Mouse (Mus musculus) myocyte (in vitro differentiated cells): ENCODE results near the gene Klhl12. TPM values are rescaled to one million over a fixed set of nuclear protein-coding genes. Genes with fewer than 3 reads are reported as not detected.
A peak's percentile ranks its signal among the peaks of the same experiment; 100 is the strongest.

Experiments
- H3K27me3 ChIP-seq: one replicate; pipeline ENCODE4 v1.6.1; 2011; ENCODE audit not compliant: control insufficient read depth, insufficient read depth, insufficient read length
- H3K36me3 ChIP-seq: one replicate; pipeline ENCODE4 v1.6.1; 2011; ENCODE audit not compliant: control insufficient read depth, insufficient read depth
- H3K4me2 ChIP-seq: one replicate; pipeline ENCODE4 v1.6.1; 2011; ENCODE audit warnings: low read depth, control low read depth
- H3K4me3 ChIP-seq: one replicate; pipeline ENCODE4 v1.5.1; 2011; ENCODE audit warnings: mild to moderate bottlenecking, control low read depth, moderate library complexity
- H3K79me2 ChIP-seq: one replicate; pipeline ENCODE4 v1.6.1; 2011; ENCODE audit not compliant: control insufficient read depth, insufficient read depth
- H3ac ChIP-seq: one replicate; pipeline ENCODE4 v1.6.1; 2011; ENCODE audit not compliant: control insufficient read depth, insufficient read length
- CEBPB ChIP-seq: IDR thresholded peaks from 2 replicates; pipeline ENCODE4 v1.6.1; 2011; ENCODE audit warnings: mild to moderate bottlenecking, moderate library complexity; ENCODE audit not compliant: poor library complexity, insufficient read depth, severe bottlenecking
- E2F4 ChIP-seq: IDR thresholded peaks from one replicate; pipeline ENCODE4 v1.6.1; 2011; ENCODE audit warnings: mild to moderate bottlenecking, control low read depth, moderate library complexity; ENCODE audit not compliant: insufficient read depth
- MAX ChIP-seq: IDR thresholded peaks from one replicate; pipeline ENCODE4 v1.6.1; 2011; ENCODE audit warnings: low read depth, mild to moderate bottlenecking, control low read depth
- MYOD1 ChIP-seq, 3 experiments: IDR thresholded peaks; one replicate each; pipeline ENCODE4 v1.6.1; 2011; ENCODE audit warnings: control low read depth in 2 of 3, low read depth in 2 of 3, mild to moderate bottlenecking in 2 of 3, moderate library complexity in 1 of 3; ENCODE audit not compliant: insufficient read length in 2 of 3, control insufficient read depth in 1 of 3
- MYOG ChIP-seq, 3 experiments: IDR thresholded peaks; one replicate each; pipeline ENCODE4 v1.6.1; 2011; ENCODE audit warnings: control low read depth in 2 of 3, low read depth in 2 of 3, mild to moderate bottlenecking in 2 of 3; ENCODE audit not compliant: insufficient read length in 2 of 3, control insufficient read depth in 1 of 3, insufficient read depth in 1 of 3
- POLR2A ChIP-seq: IDR thresholded peaks from one replicate; pipeline ENCODE4 v1.6.1; 2011; ENCODE audit warnings: low read depth, mild to moderate bottlenecking, control low read depth, moderate library complexity; ENCODE audit not compliant: insufficient read length
- POLR2AphosphoS2 ChIP-seq: IDR thresholded peaks from one replicate; pipeline ENCODE4 v1.6.1; 2011; ENCODE audit warnings: low read depth, control low read depth; ENCODE audit not compliant: insufficient read length
- REST ChIP-seq: IDR thresholded peaks from one replicate; pipeline ENCODE4 v1.6.1; 2011; ENCODE audit warnings: mild to moderate bottlenecking, control low read depth, moderate library complexity; ENCODE audit not compliant: insufficient read depth, insufficient read length
- SRF ChIP-seq: IDR thresholded peaks from one replicate; pipeline ENCODE4 v1.6.1; 2011; ENCODE audit warnings: low read depth; ENCODE audit not compliant: control insufficient read depth, insufficient read length
- TCF12 ChIP-seq: IDR thresholded peaks from one replicate; pipeline ENCODE4 v1.6.1; 2011; ENCODE audit warnings: mild to moderate bottlenecking, control low read depth; ENCODE audit not compliant: poor library complexity, insufficient read depth, severe bottlenecking
- TCF3 ChIP-seq: IDR thresholded peaks from one replicate; pipeline ENCODE4 v1.6.1; 2011; ENCODE audit warnings: low read depth, control low read depth; ENCODE audit not compliant: insufficient read length
- USF1 ChIP-seq: IDR thresholded peaks from one replicate; pipeline ENCODE4 v1.6.1; 2011; ENCODE audit warnings: low read depth, mild to moderate bottlenecking, control low read depth, moderate library complexity
- polyA plus RNA-seq: library from polyadenylated mRNA; unstranded; fragments of >200 nt; fragmentation: generic; extraction: Trizol; gene quantifications from one replicate; pipeline ENCODE4 v1.2.1, GENCODE M21; 2012; ENCODE audit warnings: missing spikeins

The Klhl12 gene
- polyA plus RNA-seq, 1 experiment: 11.3 TPM

- peaks cover 71% of the 10 kb centered on the region for H3K79me2 ChIP-seq
- H3K4me3 ChIP-seq: no peak overlapping the region
- H3K36me3 ChIP-seq: peaks cover 13% of the 10 kb centered on the region
- no peaks in the 10 kb centered on the region for H3K27me3 ChIP-seq
- H3K4me2 ChIP-seq: peak overlapping the region; percentile 34
- TF ChIP-seq CEBPB (no peak), MYOG (IDR thresholded peaks at IDR 0.05; ENCODE audit: control insufficient read depth in 1 of 3, insufficient read depth in 1 of 3, insufficient read length in 2 of 3, low read depth in 2 of 3) (no peak), TCF3 (no peak), TCF12 (no peak), USF1 (no peak), MYOD1 (IDR thresholded peaks at IDR 0.05; ENCODE audit: control insufficient read depth in 1 of 3, insufficient read length in 2 of 3, low read depth in 2 of 3) (no peak), SRF (no peak), E2F4 (no peak), REST (no peak), POLR2AphosphoS2 (no peak), MAX (no peak), POLR2A (no peak)
- H3ac ChIP-seq: no peak overlapping the region
Measured at GRCm38 (mm10) chr1:134419751-134420458, 35.4 kb upstream of the Klhl12 start.

- Histone ChIP-seq H3K79me2 (peaks cover 37% of the 10 kb centered on the region), H3ac (no peak overlapping the region), H3K4me2 (no peak overlapping the region), H3K27me3 (no peaks in the 10 kb centered on the region), H3K36me3 (peaks cover 48% of the 10 kb centered on the region), H3K4me3 (no peak overlapping the region)
- TF ChIP-seq TCF12: no peak
- no peak for TF ChIP-seq USF1
- no peak for TF ChIP-seq MYOG (IDR thresholded peaks at IDR 0.05; ENCODE audit: control insufficient read depth in 1 of 3, insufficient read depth in 1 of 3, insufficient read length in 2 of 3, low read depth in 2 of 3)
- TF ChIP-seq POLR2A: no peak
- no peak for TF ChIP-seq POLR2AphosphoS2
- no peak for TF ChIP-seq MAX
- TF ChIP-seq MYOD1 (IDR thresholded peaks at IDR 0.05; ENCODE audit: control insufficient read depth in 1 of 3, insufficient read length in 2 of 3, low read depth in 2 of 3): no peak
- no peak for TF ChIP-seq E2F4
- TF ChIP-seq SRF: no peak
- no peak for TF ChIP-seq TCF3
- TF ChIP-seq CEBPB: no peak
- TF ChIP-seq REST: no peak
Measured at GRCm38 (mm10) chr1:134423911-134424310, 31.4 kb upstream of the Klhl12 start.

GRCm38 (mm10) chr1:134426289-134426688 lies 29.0 kb upstream of the Klhl12 start:
- Histone ChIP-seq H3K4me3 (no peak overlapping the region), H3K79me2 (peaks cover 13% of the 10 kb centered on the region), H3ac (no peak overlapping the region), H3K4me2 (no peak overlapping the region), H3K36me3 (peaks cover 65% of the 10 kb centered on the region), H3K27me3 (no peaks in the 10 kb centered on the region)
- TF ChIP-seq POLR2AphosphoS2 (no peak), MAX (no peak), TCF12 (no peak), MYOG (IDR thresholded peaks at IDR 0.05; ENCODE audit: control insufficient read depth in 1 of 3, insufficient read depth in 1 of 3, insufficient read length in 2 of 3, low read depth in 2 of 3) (no peak), MYOD1 (IDR thresholded peaks at IDR 0.05; ENCODE audit: control insufficient read depth in 1 of 3, insufficient read length in 2 of 3, low read depth in 2 of 3) (no peak), USF1 (no peak), SRF (no peak), POLR2A (no peak), E2F4 (no peak), TCF3 (no peak), CEBPB (no peak), REST (no peak)

- Histone ChIP-seq H3K27me3 (no peaks in the 10 kb centered on the region), H3K4me2 (no peak overlapping the region), H3K36me3 (peaks cover 28% of the 10 kb centered on the region), H3ac (no peak overlapping the region), H3K79me2 (no peaks in the 10 kb centered on the region), H3K4me3 (no peak overlapping the region)
- TF ChIP-seq MYOG (IDR thresholded peaks at IDR 0.05; ENCODE audit: control insufficient read depth in 1 of 3, insufficient read depth in 1 of 3, insufficient read length in 2 of 3, low read depth in 2 of 3) (no peak), TCF12 (no peak), TCF3 (no peak), CEBPB (no peak), MAX (no peak), E2F4 (no peak), REST (no peak), SRF (no peak), POLR2AphosphoS2 (no peak), POLR2A (no peak), USF1 (no peak), MYOD1 (IDR thresholded peaks at IDR 0.05; ENCODE audit: control insufficient read depth in 1 of 3, insufficient read length in 2 of 3, low read depth in 2 of 3) (no peak)
Measured at GRCm38 (mm10) chr1:134433002-134433401, 22.3 kb upstream of the Klhl12 start.

- peaks cover 27% of the 10 kb centered on the region for H3K36me3 ChIP-seq
- H3K79me2 ChIP-seq: no peaks in the 10 kb centered on the region
- H3K4me3 ChIP-seq: no peak overlapping the region
- H3K27me3 ChIP-seq: no peaks in the 10 kb centered on the region
- no peak overlapping the region for H3K4me2 ChIP-seq
- H3ac ChIP-seq: no peak overlapping the region
- TF ChIP-seq REST (no peak), CEBPB (no peak), TCF3 (no peak), MAX (no peak), POLR2AphosphoS2 (no peak), USF1 (no peak), MYOD1 (IDR thresholded peaks at IDR 0.05; ENCODE audit: control insufficient read depth in 1 of 3, insufficient read length in 2 of 3, low read depth in 2 of 3) (no peak), TCF12 (no peak), POLR2A (no peak), SRF (no peak)
Measured at GRCm38 (mm10) chr1:134433473-134433872, 21.9 kb upstream of the Klhl12 start.
